Mouse (Mus musculus) spleen, postnatal 4 days (tissue): Measurements from ENCODE around the gene Fam83f.

ENCODE experiments used
- DNase-seq, 2 experiments: peaks; one replicate each; pipeline ENCODE4 v3.0.0; 2022; ENCODE audit warnings: low spot score in 2 of 2

The Fam83f gene

DNA sequence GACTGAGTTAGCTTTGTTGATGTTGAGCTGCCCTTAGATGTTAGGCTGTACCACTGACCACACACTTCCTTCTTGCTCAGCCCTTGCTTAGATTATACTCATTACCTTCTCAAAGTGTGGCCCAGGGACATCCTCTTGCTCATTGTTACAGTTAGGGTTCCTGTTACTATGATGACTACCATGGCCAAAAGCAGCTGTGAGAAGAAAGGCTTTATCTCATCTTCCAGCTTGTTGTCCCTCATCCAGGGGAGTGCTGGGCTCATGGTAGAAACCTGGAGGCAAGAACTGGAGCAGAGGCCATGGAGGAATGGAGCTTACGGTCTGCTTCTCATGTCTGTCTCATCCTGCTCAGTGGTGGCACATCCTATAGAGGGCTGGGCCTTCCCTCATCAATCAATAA, 68.3 kb downstream of the Fam83f start:
- no peak for DNase-seq

DNA sequence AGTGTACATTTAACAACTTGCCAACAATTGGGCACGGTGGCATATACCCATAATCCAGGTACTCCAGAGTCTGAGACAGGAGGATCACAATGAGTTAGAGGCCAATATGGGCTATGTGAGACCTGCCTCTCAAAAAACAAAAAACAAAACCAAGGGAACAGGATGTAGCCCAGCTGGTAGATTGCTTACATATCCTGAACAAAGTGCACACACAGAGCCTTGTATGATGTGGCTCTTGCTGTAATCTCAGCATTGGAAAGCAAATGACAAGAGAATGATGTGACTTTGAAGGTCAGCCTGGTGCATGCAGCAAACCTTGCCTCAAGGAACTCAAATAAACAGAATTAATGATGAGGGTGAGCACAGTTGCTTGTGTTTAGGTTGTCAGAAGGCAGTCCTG, 70.2 kb downstream of the Fam83f start:
- no peak for DNase-seq

DNA sequence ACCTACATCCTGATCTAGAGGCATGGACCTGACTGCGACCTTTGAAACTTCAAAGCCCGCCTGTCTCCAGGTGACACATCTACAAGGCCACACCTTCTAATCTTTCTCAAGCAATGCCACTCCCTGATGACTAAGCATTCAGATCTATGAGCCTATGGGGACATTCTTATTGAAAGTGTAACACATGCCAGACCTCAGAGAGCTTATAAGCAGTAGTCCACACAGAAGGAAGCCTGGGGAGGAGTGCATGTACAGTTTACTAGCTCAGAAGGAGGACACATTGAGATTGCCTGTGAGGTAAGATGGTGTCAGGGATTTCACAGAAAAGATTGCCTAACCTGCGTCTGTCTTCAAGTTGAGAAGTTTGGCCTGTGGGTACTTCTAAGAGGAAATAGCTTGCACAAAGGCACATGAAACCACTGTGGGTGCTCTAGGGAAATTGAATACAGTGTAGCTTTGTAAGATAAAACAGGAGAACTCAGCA, 71.4 kb downstream of the Fam83f start:
- no peak for DNase-seq

DNA sequence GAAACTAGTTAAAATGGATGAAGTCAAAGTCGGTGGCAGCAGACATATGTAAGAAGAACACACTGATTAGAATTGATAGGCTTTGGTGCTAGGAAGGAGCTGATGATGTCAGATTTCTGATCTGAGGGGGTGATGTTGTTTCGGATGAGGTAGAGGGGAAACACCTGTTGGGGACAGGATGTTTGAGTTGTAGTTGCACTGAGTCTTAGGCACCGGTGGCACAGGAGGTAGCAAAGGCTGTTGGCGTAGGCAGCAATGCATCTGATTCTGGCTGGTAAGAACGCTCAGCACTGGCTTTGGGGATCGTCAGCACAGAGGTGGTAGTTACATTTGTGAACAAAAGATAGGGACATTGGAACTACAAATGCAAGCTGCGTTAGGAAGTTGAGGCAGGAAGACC, 72.0 kb downstream of the Fam83f start:
- DNase-seq = no peak

DNA sequence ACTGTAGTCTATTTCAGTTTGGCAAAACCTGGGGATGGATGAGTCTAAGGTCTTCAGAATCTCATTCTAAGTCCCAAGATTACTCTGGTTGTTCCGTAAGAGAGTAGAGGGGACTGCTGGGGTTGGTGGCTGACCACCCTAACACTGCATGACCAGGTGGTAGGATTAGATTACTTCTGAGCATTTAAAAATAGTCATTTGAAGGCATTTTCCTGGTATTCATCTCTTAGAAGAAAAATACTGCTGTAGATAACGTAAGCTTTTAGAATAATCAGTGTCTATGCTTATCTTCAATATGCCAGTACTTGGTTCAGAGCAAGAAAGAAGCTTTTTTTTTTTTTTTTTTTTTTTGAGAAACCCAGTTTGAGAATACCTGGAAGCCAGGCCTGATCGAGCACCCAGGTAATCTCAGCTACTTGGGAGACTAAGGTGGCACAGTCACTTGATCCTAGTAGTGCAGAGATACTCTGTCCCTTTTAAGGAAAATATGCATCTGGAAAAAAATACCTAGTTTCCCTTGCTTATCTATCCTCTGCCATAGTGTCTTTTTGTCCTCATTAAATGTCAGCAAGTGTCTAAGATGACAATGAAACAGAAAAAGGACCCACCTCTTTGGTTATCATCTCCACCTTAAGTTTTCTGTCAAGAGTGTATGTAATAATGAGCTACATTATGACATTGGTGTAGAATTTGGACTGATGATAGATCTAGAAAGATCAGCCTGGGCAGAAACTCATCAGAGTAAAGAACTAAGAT, 73.2 kb downstream of the Fam83f start:
- DNase-seq = no peak

DNA sequence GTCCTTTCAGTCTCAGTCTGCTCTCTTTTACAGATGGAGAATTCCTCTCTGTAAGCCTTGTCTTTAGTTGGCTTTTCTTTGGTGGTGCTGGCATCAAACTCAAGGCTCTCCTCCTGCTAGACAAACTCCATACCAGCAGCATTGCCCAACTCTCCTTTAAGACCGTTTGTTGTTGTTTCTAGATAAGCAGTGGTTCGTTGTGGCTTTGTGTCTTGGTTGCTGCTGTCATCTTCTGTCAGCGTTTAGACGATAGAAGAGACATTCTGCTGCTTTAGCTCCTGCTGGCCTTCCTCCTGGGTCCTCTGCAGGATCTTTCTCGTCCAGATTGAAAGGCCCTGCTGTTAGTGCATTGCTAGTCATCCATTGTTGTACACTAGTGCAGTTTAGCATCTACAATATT, 77.3 kb downstream of the Fam83f start:
- DNase-seq = no peak
